Mouse (Mus musculus) liver, embryonic 16.5 days (tissue): ENCODE data around the gene Tctex1d2. TPM values are rescaled to one million over a fixed set of nuclear protein-coding genes. Genes with fewer than 3 reads are reported as not detected.

Experiments
- ATAC-seq: fragments of 200-750 bp; cut with Nextera tagmentation; 2 replicates; pipeline ENCODE4 v1.8.0; 2017; ENCODE audit warnings: low read depth, mild to moderate bottlenecking, moderate number of reproducible peaks, moderate library complexity
- H3K27ac ChIP-seq: fragments of 300-500 bp; sonication (generic); 2 replicates; pipeline ENCODE4 v1.5.1; 2014; ENCODE audit warnings: mild to moderate bottlenecking, low read length
- H3K27me3 ChIP-seq: fragments of 300-500 bp; sonication (generic); 2 replicates; pipeline ENCODE4 v1.6.1; 2014; ENCODE audit warnings: low read depth, low read length, mixed read lengths; ENCODE audit not compliant: control insufficient read depth, insufficient read depth
- H3K36me3 ChIP-seq: fragments of 300-500 bp; sonication (generic); 2 replicates; pipeline ENCODE4 v1.6.1; 2014; ENCODE audit warnings: mild to moderate bottlenecking; ENCODE audit not compliant: control insufficient read depth, insufficient read depth
- H3K4me1 ChIP-seq: fragments of 300-500 bp; sonication (generic); 2 replicates; pipeline ENCODE4 v1.6.1; 2014; ENCODE audit warnings: low read depth, low read length, mixed read lengths; ENCODE audit not compliant: control insufficient read depth
- H3K4me2 ChIP-seq: fragments of 300-500 bp; sonication (generic); 2 replicates; pipeline ENCODE4 v1.6.1; 2014; ENCODE audit warnings: low read depth, low read length, mixed read lengths
- H3K4me3 ChIP-seq: fragments of 300-500 bp; sonication (generic); 2 replicates; pipeline ENCODE4 v1.5.1; 2014; ENCODE audit warnings: low read depth, mild to moderate bottlenecking, low read length
- H3K9ac ChIP-seq: fragments of 300-500 bp; sonication (generic); 2 replicates; pipeline ENCODE4 v1.6.1; 2014; ENCODE audit warnings: low read depth, low read length
- H3K9me3 ChIP-seq: fragments of 300-500 bp; sonication (generic); replicated peaks from 2 replicates; pipeline ENCODE4 v1.6.1; 2016; ENCODE audit warnings: low read length; ENCODE audit not compliant: control insufficient read depth
- WGBS: fragments of 180-500 bp; shearing (Covaris S2); extraction: QIAGEN DNeasy Blood & Tissue Kit; methylation state at CpG from one replicate; pipeline ENCODE4 v1.1.7; 2014; ENCODE audit not compliant: insufficient replicate concordance; 5-methylcytosine and 5-hydroxymethylcytosine counted together
- polyA plus RNA-seq: library from polyadenylated mRNA; unstranded; fragments of >200 nt; fragmentation: Nextera tagmentation; extraction: Ambion mirVana; gene quantifications from 2 replicates; pipeline ENCODE4 v1.2.1, GENCODE M21; 2015

Gene Tctex1d2
- polyA plus RNA-seq, 1 experiment from 2014 or later = 4.8 TPM

GRCm38 (mm10) chr16:32456086-32456485 is 36.6 kb downstream of the Tctex1d2 start:
- no peak overlapping the region for H3K27ac ChIP-seq
- peak; percentile 58 for ATAC-seq
- no peaks in the 10 kb centered on the region for H3K27me3 ChIP-seq
- H3K9ac ChIP-seq = no peak overlapping the region
- no peak overlapping the region for H3K4me3 ChIP-seq
- no peak overlapping the region for H3K4me2 ChIP-seq
- H3K9me3 ChIP-seq = no peaks in the 10 kb centered on the region
- H3K4me1 ChIP-seq = peaks cover 28% of the 10 kb centered on the region
- peaks cover 40% of the 10 kb centered on the region for H3K36me3 ChIP-seq

- H3K9me3 ChIP-seq = no peaks in the 10 kb centered on the region
- ATAC-seq = no peak
- WGBS = 74% methylated on average over 1 of the region's 1 CpGs
- H3K27me3 ChIP-seq = no peaks in the 10 kb centered on the region
- no peak overlapping the region for H3K27ac ChIP-seq
- H3K4me1 ChIP-seq = peaks cover 21% of the 10 kb centered on the region
- H3K36me3 ChIP-seq = peaks cover 37% of the 10 kb centered on the region
- no peak overlapping the region for H3K9ac ChIP-seq
- H3K4me3 ChIP-seq = no peak overlapping the region
- H3K4me2 ChIP-seq = no peak overlapping the region
Observed at GRCm38 (mm10) chr16:32456761-32457160, 37.3 kb downstream of the Tctex1d2 start.

DNA sequence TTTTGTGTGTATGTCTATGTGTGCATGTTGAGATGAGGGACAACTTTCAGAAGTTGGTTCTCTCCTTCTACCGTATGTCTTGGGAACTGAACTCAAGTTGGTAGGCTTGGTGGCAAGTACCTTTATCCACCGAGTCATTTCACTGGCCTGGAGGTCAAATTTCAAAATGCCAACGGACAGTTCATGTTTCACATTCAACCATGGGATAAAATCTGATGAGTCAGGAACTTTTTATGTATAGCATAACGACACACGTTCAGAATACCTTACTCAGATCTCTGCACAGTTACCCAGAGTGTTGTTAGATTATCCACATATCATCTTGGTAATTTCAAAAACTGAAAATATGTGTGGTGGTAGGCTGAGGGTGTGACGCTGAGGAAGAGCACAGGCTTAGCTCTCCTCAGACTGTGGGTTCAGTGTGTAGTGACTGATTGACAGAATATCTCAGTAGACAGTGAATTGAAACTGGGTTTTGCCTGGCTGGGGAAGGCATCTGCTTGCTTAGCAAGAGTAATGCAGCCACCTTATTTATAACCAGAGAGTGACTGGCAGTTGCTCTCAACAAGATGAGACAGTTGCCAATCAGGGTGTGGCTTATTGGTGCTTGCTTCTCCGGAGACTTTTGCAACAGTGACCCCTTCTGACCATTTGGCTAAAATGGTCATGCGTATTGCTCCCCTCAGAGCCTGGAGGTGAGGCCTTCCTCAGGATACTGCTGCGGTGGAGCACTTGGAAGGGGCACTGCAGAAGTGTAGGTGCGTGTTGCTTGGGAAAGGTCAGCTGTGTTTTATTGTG is 38.3 kb downstream of the Tctex1d2 start:
- Histone ChIP-seq H3K27ac (peak overlapping the region; percentile 32), H3K27me3 (no peaks in the 10 kb centered on the region), H3K9ac (no peak overlapping the region), H3K36me3 (peaks cover 30% of the 10 kb centered on the region), H3K4me2 (no peak overlapping the region), H3K9me3 (no peaks in the 10 kb centered on the region), H3K4me1 (peaks cover 18% of the 10 kb centered on the region), H3K4me3 (no peak overlapping the region)
- ATAC-seq = peak; percentile 55
- 52% methylated on average over 10 of the region's 10 CpGs for WGBS

DNA sequence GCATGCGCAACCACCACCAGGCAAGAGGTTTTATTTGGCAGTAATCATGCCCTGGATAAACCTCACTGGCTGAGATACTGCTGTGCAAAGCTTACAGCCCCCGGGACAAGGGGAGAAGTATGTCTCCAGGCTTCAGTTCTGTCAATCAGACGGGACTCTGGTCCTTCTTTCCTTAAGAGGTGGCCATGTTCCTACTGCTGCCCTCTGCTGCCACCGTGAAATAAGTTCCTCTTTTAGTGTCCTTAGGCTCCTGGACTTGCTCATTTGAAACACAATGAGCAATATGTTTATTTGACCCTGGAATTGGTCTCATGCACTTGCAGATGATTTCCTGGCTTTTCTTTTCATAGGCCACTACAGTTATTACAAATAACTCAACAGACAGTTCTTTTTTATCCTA is 41.0 kb downstream of the Tctex1d2 start:
- H3K9ac ChIP-seq = no peak overlapping the region
- H3K9me3 ChIP-seq = no peaks in the 10 kb centered on the region
- peaks cover 15% of the 10 kb centered on the region for H3K4me1 ChIP-seq
- 48% methylated on average over 4 of the region's 4 CpGs for WGBS
- H3K4me2 ChIP-seq = no peak overlapping the region
- H3K4me3 ChIP-seq = no peak overlapping the region
- no peak for ATAC-seq
- H3K27ac ChIP-seq = no peak overlapping the region
- no peaks in the 10 kb centered on the region for H3K27me3 ChIP-seq
- H3K36me3 ChIP-seq = peaks cover 33% of the 10 kb centered on the region

DNA sequence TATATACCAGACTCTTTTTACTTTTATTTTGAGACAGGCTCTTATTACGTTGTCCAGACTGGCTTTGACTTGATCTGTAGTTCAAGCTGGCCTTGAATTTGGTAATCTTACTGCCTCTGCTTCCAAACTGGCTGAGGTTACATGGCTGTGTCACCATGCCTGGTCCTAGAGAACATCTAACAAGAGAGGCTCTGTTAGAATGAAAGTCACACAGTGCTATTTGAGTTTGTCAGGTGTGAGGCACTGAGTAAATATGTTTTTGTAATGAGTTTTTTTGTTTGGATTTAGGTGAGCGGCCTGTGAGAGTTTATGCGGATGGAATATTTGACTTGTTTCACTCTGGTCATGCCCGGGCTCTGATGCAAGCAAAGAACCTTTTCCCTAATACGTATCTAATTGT is 42.2 kb downstream of the Tctex1d2 start:
- no peak overlapping the region for H3K9ac ChIP-seq
- no peak; the same call in 1 of the 2 replicates for ATAC-seq
- H3K27me3 ChIP-seq = no peaks in the 10 kb centered on the region
- no peaks in the 10 kb centered on the region for H3K9me3 ChIP-seq
- H3K4me1 ChIP-seq = peaks cover 7% of the 10 kb centered on the region
- H3K4me2 ChIP-seq = no peak overlapping the region
- H3K4me3 ChIP-seq = no peak overlapping the region
- H3K36me3 ChIP-seq = peaks cover 28% of the 10 kb centered on the region
- WGBS = 89% methylated on average over 5 of the region's 5 CpGs
- H3K27ac ChIP-seq = no peak overlapping the region

- no peaks in the 10 kb centered on the region for H3K9me3 ChIP-seq
- peaks cover 31% of the 10 kb centered on the region for H3K36me3 ChIP-seq
- H3K27ac ChIP-seq = no peak overlapping the region
- ATAC-seq = no peak
- WGBS = 90% methylated on average over 16 of the region's 16 CpGs
- H3K4me2 ChIP-seq = no peak overlapping the region
- no peaks in the 10 kb centered on the region for H3K27me3 ChIP-seq
- peaks cover under 1% of the 10 kb centered on the region for H3K4me1 ChIP-seq
- H3K9ac ChIP-seq = no peak overlapping the region
- H3K4me3 ChIP-seq = no peak overlapping the region
Observed at GRCm38 (mm10) chr16:32462950-32463349, 43.4 kb downstream of the Tctex1d2 start.

GRCm38 (mm10) chr16:32463426-32463825 is 43.9 kb downstream of the Tctex1d2 start:
- Histone ChIP-seq H3K9me3 (no peaks in the 10 kb centered on the region), H3K4me1 (no peaks in the 10 kb centered on the region; the same call in 1 of the 2 replicates), H3K36me3 (peaks cover 35% of the 10 kb centered on the region), H3K27me3 (no peaks in the 10 kb centered on the region), H3K4me2 (no peak overlapping the region), H3K4me3 (no peak overlapping the region), H3K27ac (no peak overlapping the region), H3K9ac (no peak overlapping the region)
- 29% methylated on average over 2 of the region's 2 CpGs for WGBS
- ATAC-seq = peak; percentile 55; the same call in 1 of the 2 replicates

DNA sequence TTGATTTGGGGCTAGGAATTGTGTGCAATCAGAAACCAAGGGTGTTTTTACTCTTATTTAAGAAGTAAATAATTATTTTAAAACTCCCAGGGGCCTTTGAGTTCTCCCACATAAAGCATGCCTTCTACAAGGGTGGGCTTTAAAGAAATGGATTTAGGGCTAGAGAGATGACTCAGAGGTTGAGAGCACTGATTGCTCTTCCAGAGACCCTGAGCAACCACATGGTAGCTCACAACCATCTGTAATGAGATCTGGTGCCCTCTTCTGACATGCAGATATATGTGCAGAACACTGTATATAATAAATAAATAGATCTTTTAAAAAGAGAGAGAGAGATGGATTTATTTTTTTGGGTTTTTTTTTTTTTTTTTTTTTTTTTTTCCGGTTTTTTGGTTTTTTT is 45.4 kb downstream of the Tctex1d2 start:
- no peak for ATAC-seq
- no peak overlapping the region for H3K9ac ChIP-seq
- no peaks in the 10 kb centered on the region for H3K27me3 ChIP-seq
- no peaks in the 10 kb centered on the region; the same call in 1 of the 2 replicates for H3K4me1 ChIP-seq
- no peaks in the 10 kb centered on the region for H3K9me3 ChIP-seq
- no peak overlapping the region for H3K27ac ChIP-seq
- peaks cover 43% of the 10 kb centered on the region for H3K36me3 ChIP-seq
- no peak overlapping the region for H3K4me2 ChIP-seq
- H3K4me3 ChIP-seq = no peak overlapping the region
- WGBS = 0% methylated on average over 1 of the region's 1 CpGs

GRCm38 (mm10) chr16:32468488-32468887 is 49.0 kb downstream of the Tctex1d2 start:
- 8% methylated on average over 3 of the region's 3 CpGs for WGBS
- Histone ChIP-seq H3K27ac (no peak overlapping the region), H3K27me3 (no peaks in the 10 kb centered on the region), H3K4me1 (no peaks in the 10 kb centered on the region), H3K4me2 (no peak overlapping the region), H3K9ac (no peak overlapping the region), H3K9me3 (no peaks in the 10 kb centered on the region), H3K36me3 (peaks cover 54% of the 10 kb centered on the region), H3K4me3 (no peak overlapping the region)
- no peak for ATAC-seq
